Mouse (Mus musculus) stomach, embryonic 16.5 days (tissue): ENCODE measurements around the gene Unc93a2. TPM values are rescaled to one million over a fixed set of nuclear protein-coding genes. Genes with fewer than 3 reads are reported as not detected.
"Not testable (repeated sequence)": the region's sequence is repeated elsewhere in the genome, so short reads cannot be mapped to it uniquely, and the experiment has no call there.

Experiments
- ATAC-seq: fragments of 200-750 bp; cut with Nextera tagmentation; 2 replicates; pipeline ENCODE4 v1.8.0; 2017; ENCODE audit warnings: moderate number of reproducible peaks, moderate TSS enrichment; ENCODE audit not compliant: insufficient read depth, low FRiP score
- H3K27ac ChIP-seq: fragments of 300-500 bp; sonication (generic); 2 replicates; pipeline ENCODE4 v1.5.1; 2014; ENCODE audit warnings: low read length
- H3K27me3 ChIP-seq: fragments of 300-500 bp; sonication (generic); 2 replicates; pipeline ENCODE4 v1.6.1; 2014; ENCODE audit warnings: low read length, control low read depth, mixed read lengths; ENCODE audit not compliant: control insufficient read depth, insufficient read depth
- H3K36me3 ChIP-seq: fragments of 300-500 bp; sonication (generic); 2 replicates; pipeline ENCODE4 v1.6.1; 2014; ENCODE audit warnings: low read length; ENCODE audit not compliant: control insufficient read depth, insufficient read depth
- H3K4me1 ChIP-seq: fragments of 300-500 bp; sonication (generic); 2 replicates; pipeline ENCODE4 v1.6.1; 2014; ENCODE audit warnings: low read length, control low read depth, mixed read lengths; ENCODE audit not compliant: control insufficient read depth, insufficient read depth
- H3K4me2 ChIP-seq: fragments of 300-500 bp; sonication (generic); 2 replicates; pipeline ENCODE4 v1.6.1; 2014; ENCODE audit warnings: low read depth, low read length, mixed read lengths
- H3K4me3 ChIP-seq: fragments of 300-500 bp; sonication (generic); replicated peaks from 2 replicates; pipeline ENCODE4 v1.5.1; 2014; ENCODE audit warnings: mild to moderate bottlenecking, low read length
- H3K9ac ChIP-seq: fragments of 300-500 bp; sonication (generic); 2 replicates; pipeline ENCODE4 v1.6.1; 2014; ENCODE audit warnings: low read length
- H3K9me3 ChIP-seq: fragments of 300-500 bp; sonication (generic); replicated peaks from 2 replicates; pipeline ENCODE4 v1.6.1; 2016; ENCODE audit warnings: low read length, control low read depth; ENCODE audit not compliant: control insufficient read depth
- WGBS: fragments of 180-500 bp; shearing (Covaris S2); extraction: QIAGEN DNeasy Blood & Tissue Kit; methylation state at CpG from one replicate; pipeline ENCODE4 v1.1.7; 2014; 5-methylcytosine and 5-hydroxymethylcytosine counted together
- polyA plus RNA-seq: library from polyadenylated mRNA; unstranded; fragments of >200 nt; fragmentation: Nextera tagmentation; extraction: Ambion mirVana; gene quantifications from 2 replicates; pipeline ENCODE4 v1.2.1, GENCODE M21; 2015

Unc93a2 gene
- polyA plus RNA-seq: not detected in 2 replicates

- 78% methylated on average over 3 of the region's 3 CpGs for WGBS
- not testable (repeated sequence) for ATAC-seq
These were observed at the start of gene Unc93a2 for GRCm38 (mm10) chr17:7385364-7385763. Gene Unc93a2 (minus strand): TSS chr17:7385464.

GRCm38 (mm10) chr17:7434121-7434520 lies 48.9 kb upstream of the Unc93a2 start:
- H3K27me3 ChIP-seq, H3K9ac ChIP-seq, H3K4me1 ChIP-seq, ATAC-seq, H3K36me3 ChIP-seq, H3K9me3 ChIP-seq, H3K4me3 ChIP-seq, H3K27ac ChIP-seq, H3K4me2 ChIP-seq: not testable (repeated sequence)
- 75% methylated on average over 4 of the region's 4 CpGs for WGBS

More at GRCm38 (mm10) chr17:7385364-7385763, at the start of gene Unc93a2:
- not testable (repeated sequence) for H3K9ac ChIP-seq, H3K36me3 ChIP-seq, H3K4me3 ChIP-seq, H3K9me3 ChIP-seq, H3K4me1 ChIP-seq, H3K27me3 ChIP-seq, H3K4me2 ChIP-seq, H3K27ac ChIP-seq

DNA sequence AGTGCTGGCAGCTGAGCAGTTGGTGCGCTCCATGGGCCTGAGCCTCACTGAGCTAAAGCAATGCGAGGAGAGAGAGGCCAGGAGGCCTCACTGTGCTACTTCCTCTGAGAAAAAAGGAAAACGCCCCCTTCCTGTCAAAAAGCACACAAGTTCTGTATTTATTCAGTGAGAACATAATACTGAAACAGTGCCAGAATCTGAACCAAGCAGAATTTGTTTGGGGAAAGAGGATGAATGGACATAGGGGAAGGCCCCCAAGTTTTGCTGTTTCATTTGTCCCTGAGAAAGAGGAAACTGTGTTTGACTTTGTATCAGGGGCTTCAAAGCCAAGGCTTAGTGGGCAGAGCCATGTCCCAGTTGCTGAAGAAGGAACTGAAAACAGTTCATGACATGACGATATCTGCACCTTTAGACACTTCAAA lies 45.0 kb upstream of the Unc93a2 start:
- H3K9ac ChIP-seq, H3K4me1 ChIP-seq, H3K36me3 ChIP-seq, H3K27ac ChIP-seq, ATAC-seq, H3K27me3 ChIP-seq, H3K4me2 ChIP-seq, H3K9me3 ChIP-seq, H3K4me3 ChIP-seq: not testable (repeated sequence)
- 54% methylated on average over 4 of the region's 4 CpGs for WGBS

DNA sequence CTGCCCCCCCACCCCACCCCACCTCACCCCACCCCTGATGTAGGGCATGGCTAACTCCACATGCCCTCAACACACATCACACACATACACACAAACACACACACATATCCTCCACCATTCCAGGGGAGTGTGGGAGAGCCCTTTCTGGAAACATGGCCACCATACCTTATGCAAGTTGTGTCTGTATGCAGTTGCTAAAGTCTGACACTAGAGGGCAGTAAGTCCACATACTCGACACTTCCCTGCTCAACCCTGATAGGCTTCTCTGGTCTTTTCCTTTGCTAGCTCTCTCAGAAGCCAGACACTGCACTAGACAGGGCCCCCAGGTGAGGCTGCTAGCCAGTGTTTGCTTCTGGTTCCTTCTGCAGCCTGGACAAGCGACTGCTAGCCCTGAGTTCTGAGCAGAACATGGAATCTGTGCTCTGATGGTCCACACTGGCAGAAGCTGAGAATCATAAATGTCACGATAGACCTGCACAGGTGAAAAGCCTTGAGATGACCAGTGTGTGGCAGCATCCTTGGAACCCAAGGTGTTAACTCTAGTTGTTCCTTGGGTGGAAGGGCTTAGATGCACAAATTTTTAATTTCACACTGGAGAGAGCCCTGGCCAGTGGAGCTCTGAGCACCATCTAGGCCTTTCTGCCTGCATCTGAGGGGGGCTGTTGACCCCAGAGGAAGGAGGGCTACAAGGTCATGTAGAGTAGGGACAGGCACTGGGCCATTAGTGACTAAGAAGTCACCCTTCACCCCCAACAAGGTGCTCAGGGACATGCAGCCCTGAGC lies 35.1 kb upstream of the Unc93a2 start:
- H3K4me2 ChIP-seq, H3K4me3 ChIP-seq, H3K9me3 ChIP-seq, H3K4me1 ChIP-seq, H3K27me3 ChIP-seq, H3K36me3 ChIP-seq, H3K27ac ChIP-seq, H3K9ac ChIP-seq: not testable (repeated sequence)
- 0% methylated on average over 1 of the region's 3 CpGs for WGBS
- peak; percentile 62; the same call in 1 of the 2 replicates for ATAC-seq

- H3K27me3 ChIP-seq, ATAC-seq, H3K4me2 ChIP-seq, H3K36me3 ChIP-seq, H3K4me3 ChIP-seq, H3K9me3 ChIP-seq, H3K27ac ChIP-seq, H3K9ac ChIP-seq, H3K4me1 ChIP-seq: not testable (repeated sequence)
- 90% methylated on average over 7 of the region's 9 CpGs for WGBS
These were observed 29.5 kb upstream of the Unc93a2 start for GRCm38 (mm10) chr17:7414601-7415310.

GRCm38 (mm10) chr17:7413336-7413735 lies 28.1 kb upstream of the Unc93a2 start:
- not testable (repeated sequence) for H3K27me3 ChIP-seq, H3K27ac ChIP-seq, ATAC-seq, H3K9ac ChIP-seq, H3K36me3 ChIP-seq, H3K4me1 ChIP-seq, H3K4me2 ChIP-seq, H3K4me3 ChIP-seq, H3K9me3 ChIP-seq
- 76% methylated on average over 8 of the region's 8 CpGs for WGBS

DNA sequence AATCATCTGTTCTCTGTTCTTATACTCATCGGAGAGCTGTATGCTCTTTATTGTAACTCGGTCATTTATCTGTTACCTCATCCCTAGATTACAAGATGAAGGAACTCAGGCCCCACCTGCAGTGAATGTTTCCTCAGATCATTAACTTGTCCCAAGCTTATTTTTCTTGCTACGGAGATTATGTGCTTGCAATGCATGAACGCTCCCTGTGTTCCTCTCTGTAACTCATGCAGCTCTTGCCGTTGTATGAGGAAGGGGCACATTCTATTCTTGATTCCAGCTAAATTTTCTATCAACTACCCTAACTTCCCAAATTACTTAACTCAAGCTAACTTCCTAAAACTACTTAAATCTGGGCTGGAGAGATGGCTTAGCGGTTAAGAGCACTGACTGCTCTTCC lies 14.5 kb upstream of the Unc93a2 start:
- 68% methylated on average over 6 of the region's 6 CpGs for WGBS
- H3K9ac ChIP-seq, ATAC-seq, H3K9me3 ChIP-seq, H3K4me3 ChIP-seq, H3K27me3 ChIP-seq, H3K4me2 ChIP-seq, H3K36me3 ChIP-seq, H3K4me1 ChIP-seq, H3K27ac ChIP-seq: not testable (repeated sequence)

DNA sequence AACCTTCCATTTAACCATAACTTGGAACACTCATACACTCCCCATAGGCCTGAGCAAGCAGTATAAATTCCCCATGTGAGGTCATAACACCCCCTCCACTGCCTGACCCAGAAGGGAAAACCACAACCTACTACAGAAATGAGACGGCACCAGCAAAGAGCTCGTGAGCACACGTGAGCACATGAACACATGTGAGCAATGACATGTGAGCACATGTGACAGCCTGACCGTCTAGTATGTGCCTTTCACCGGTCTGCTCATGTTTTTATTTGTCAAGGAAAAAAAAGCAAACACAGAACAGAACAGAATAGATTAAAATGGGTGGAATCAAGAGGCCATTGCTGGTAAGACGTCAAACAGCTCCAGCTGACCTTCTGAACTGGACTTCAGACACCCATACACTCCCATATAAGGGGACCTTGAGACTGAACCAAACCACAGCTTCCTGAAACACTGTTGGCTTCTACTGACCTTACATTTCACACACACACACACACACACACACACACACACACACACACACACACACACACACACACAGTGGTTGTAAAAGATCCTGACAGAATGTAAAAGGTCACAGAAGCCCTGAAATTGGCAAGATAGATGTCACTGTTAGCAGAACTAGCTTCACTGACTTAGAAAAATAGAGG lies 13.1 kb upstream of the Unc93a2 start:
- H3K4me3 ChIP-seq, H3K36me3 ChIP-seq, H3K4me2 ChIP-seq, H3K4me1 ChIP-seq, H3K27ac ChIP-seq, H3K27me3 ChIP-seq, ATAC-seq, H3K9ac ChIP-seq, H3K9me3 ChIP-seq: not testable (repeated sequence)
- WGBS: 65% methylated on average over 6 of the region's 6 CpGs

DNA sequence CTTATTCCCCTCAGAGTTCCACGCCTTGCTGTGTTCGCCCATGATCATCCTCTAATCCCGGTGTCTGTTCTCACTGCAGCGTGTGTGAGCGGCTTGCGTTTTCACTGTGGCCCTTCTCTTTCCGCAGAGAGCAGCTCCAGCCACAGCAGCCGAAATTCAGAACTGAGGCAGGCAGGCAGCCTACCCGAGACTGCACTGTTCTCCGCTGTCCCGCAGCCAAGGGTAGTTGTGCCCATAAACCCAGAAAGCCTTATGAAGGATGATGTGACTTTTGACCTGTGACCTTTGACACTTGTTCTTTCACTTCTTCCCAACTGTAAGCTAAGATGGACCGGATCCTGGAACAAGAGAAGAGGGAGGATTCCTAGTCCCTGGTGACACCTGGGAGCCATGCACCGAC lies 11.8 kb upstream of the Unc93a2 start:
- not testable (repeated sequence) for H3K9me3 ChIP-seq, H3K4me1 ChIP-seq, ATAC-seq, H3K4me2 ChIP-seq, H3K9ac ChIP-seq, H3K36me3 ChIP-seq, H3K27ac ChIP-seq, H3K4me3 ChIP-seq, H3K27me3 ChIP-seq
- WGBS: 83% methylated on average over 13 of the region's 13 CpGs
